Comparison of ENCODE assay signal across 10 mouse cellular contexts in the genomic region with DNA sequence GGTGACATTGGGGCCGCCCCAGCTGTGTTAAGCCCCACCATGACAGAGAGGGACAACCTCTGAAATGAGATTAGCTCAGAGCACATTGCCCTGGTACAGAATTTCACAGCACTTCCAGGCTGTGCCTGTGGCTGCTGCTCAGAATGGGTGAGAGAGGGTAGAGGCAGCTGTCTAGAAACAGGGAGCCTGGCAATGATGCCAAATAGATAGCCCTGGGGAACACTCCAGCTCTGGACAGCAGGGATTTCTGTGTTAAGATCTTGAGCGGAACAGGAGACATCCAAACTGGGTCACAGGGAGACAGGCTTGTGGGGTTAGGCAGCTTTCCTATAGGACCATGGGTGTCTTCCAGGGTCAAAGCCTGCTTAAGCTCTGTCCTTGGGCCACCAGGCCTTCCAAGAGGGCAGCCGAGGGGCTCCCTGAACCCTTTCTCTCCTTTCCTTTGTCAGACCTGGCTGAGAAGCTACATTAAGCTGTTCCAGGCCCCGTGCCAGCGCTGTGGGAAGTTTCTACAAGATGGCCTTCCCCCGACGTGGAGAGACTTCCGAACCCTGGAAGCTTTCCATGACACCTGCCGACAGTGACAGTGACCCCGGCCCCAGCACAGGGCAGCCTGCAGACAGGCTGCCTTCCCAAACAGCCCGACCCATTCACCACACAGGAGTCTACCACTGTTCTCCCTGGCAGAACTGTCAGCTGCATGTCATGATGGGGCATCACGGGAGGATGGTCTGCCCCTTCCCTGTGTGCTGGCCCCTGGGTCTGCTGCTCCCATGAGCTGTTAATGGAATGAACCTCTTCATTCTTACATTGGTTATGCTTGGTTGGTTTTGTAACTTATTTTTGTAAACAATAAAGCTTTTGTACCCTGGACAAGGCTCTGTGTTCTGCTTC.
DNase-seq lines count a peak whose midpoint lies in the region; ATAC-seq lines count a peak whose summit lies in the region.
"Had no signal": no experiment of that assay in that cellular context is flagged by ENCODE, and none has a peak within 500 bp of the region (broad histone marks: within the 10 kb centered on the region; RNA-seq: fewer than 3 reads in every experiment).

No protein-coding gene starts in this region.

- peak overlapping the region; percentile 34 for H3K27ac ChIP-seq in heart, embryonic 12.5 days (ENCODE audit: poor library complexity, severe bottlenecking)
- H3K27ac ChIP-seq: left cerebral cortex, adult 2 months had no signal

- H3K27me3 ChIP-seq in heart, embryonic 12.5 days (replicated peaks), result no peaks in the 10 kb centered on the region

- H3K4me3 ChIP-seq in heart, embryonic 12.5 days, result no peak overlapping the region
- H3K4me3 ChIP-seq: left cerebral cortex, adult 2 months had no signal

- no peak overlapping the region for H3K9ac ChIP-seq in heart, embryonic 12.5 days

- no peaks in the 10 kb centered on the region for H3K36me3 ChIP-seq in heart, embryonic 12.5 days

- no peaks in the 10 kb centered on the region for H3K9me3 ChIP-seq in heart, embryonic 12.5 days (replicated peaks)

- 50% methylated on average over 12 of the region's 12 CpGs for WGBS in heart, embryonic 12.5 days

- DNase-seq in heart, adult 9 months (ENCODE audit: low spot score in 2 of 2), result no peak
- peak; percentile 41 to 56 for DNase-seq in adrenal gland, postnatal 36 days
- peak; percentile 54 for DNase-seq in heart, postnatal 4 days
- DNase-seq in kidney, postnatal 14 days, result peak; percentile 77
- DNase-seq in layer of hippocampus, postnatal 36 days, result no peak
- DNase-seq in lung, postnatal 36 days, result no peak
- DNase-seq: thymus, postnatal 14 days had no signal

- peak; percentile 51; the same call in 1 of the 2 replicates for ATAC-seq in heart, embryonic 12.5 days (ENCODE audit: insufficient number of reproducible peaks, low FRiP score)
- ATAC-seq in erythroid progenitor cell, adult 5-6 weeks (replicated peaks; ENCODE audit: low FRiP score, poor library complexity, severe bottlenecking), result no peak

- peaks cover 53% of the 10 kb centered on the region for H3K4me1 ChIP-seq in heart, embryonic 12.5 days (replicated peaks)

- H3K4me2 ChIP-seq in heart, embryonic 12.5 days, result no peak overlapping the region

Comparison
In these comparisons a context has a peak if more than half of its experiments do, and no peak if none do; other contexts are left out.
1. DNase-seq: peak in adrenal gland, postnatal 36 days (2 of 2), heart, postnatal 4 days (single experiment) and kidney, postnatal 14 days (single experiment); none in heart, adult 9 months (0 of 2), layer of hippocampus, postnatal 36 days (0 of 2) and lung, postnatal 36 days (single experiment).